Mouse (Mus musculus): ENCODE data around the gene Gm17631. TPM values are rescaled to one million over a fixed set of nuclear protein-coding genes. Genes with fewer than 3 reads are reported as not detected.

Gene Gm17631
- not detected for polyA plus RNA-seq (2017; shearing (Covaris generic))

GRCm38 (mm10) chr6:129862349-129862748 is at the start of gene Gm17631:
Gm17631 (plus strand) TSS chr6:129862649.

GRCm38 (mm10) chr6:129876549-129876948 is 14.1 kb downstream of the Gm17631 start, which contains the start of gene Klra17:
Klra17 (minus strand) TSS chr6:129876672.

Other genes with a start within 250 kb of the Gm17631 start
- gene Klrk1, start 238.8 kb upstream of the Gm17631 start, polyA plus RNA-seq (2017; shearing (Covaris generic)), result 2.4 TPM
- gene Klrc3, start 219.3 kb upstream of the Gm17631 start, polyA plus RNA-seq (2017; shearing (Covaris generic)), result not detected
- gene Klrc2, start 202.0 kb upstream of the Gm17631 start, polyA plus RNA-seq (2017; shearing (Covaris generic)), result 0.42 TPM
- gene Klrc1, start 183.7 kb upstream of the Gm17631 start, polyA plus RNA-seq (2017; shearing (Covaris generic)), result 1.7 TPM
- not detected for gene Klri1, start 145.5 kb upstream of the Gm17631 start, polyA plus RNA-seq (2017; shearing (Covaris generic))
- gene Klri2, start 122.2 kb upstream of the Gm17631 start, polyA plus RNA-seq (2017; shearing (Covaris generic)), result 0.07 TPM
- not detected for gene Gm156, start 78.4 kb upstream of the Gm17631 start, polyA plus RNA-seq (2017; shearing (Covaris generic))
- gene Klra17, start 14.0 kb downstream of the Gm17631 start, polyA plus RNA-seq (2017; shearing (Covaris generic)), result not detected
- gene Klra5, start 55.0 kb downstream of the Gm17631 start, polyA plus RNA-seq (2017; shearing (Covaris generic)), result not detected
- gene Klra6, start 164.3 kb downstream of the Gm17631 start, polyA plus RNA-seq (2017; shearing (Covaris generic)), result not detected
- not detected for gene Klra4, start 204.6 kb downstream of the Gm17631 start, polyA plus RNA-seq (2017; shearing (Covaris generic))

Data from CD4-positive, CD25-positive, alpha-beta regulatory T cell, adult 9 weeks (primary cell).